Mouse (Mus musculus) left cerebral cortex, adult 2 months (tissue): ENCODE data around the gene Sprr2a2. TPM values are rescaled to one million over a fixed set of nuclear protein-coding genes. Genes with fewer than 3 reads are reported as not detected.
"Not testable (repeated sequence)": the region's sequence is repeated elsewhere in the genome, so short reads cannot be mapped to it uniquely, and the experiment has no call there.

Source experiments
- DNase-seq, 2 experiments: peaks; one replicate each; pipeline ENCODE4 v3.0.0; 2021 to 2022; ENCODE audit warnings: low spot score in 2 of 2, mixed read lengths in 1 of 2; ENCODE audit errors: extremely low spot score in 1 of 2
- H3K27ac ChIP-seq: fragments of 200-600 bp; 2 replicates; pipeline ENCODE4 v1.8.1; 2022
- H3K4me3 ChIP-seq: fragments of 200-600 bp; 2 replicates; pipeline ENCODE4 v1.8.1; 2022
- intact Hi-C: fragments of 180-260 bp; cut with DNase I; formaldehyde crosslinking; loops from one replicate; pipeline ENCODE4 v1.15.1; 2025
- total RNA-seq, 2 experiments: library from RNA; stranded (reverse); gene quantifications; 2 replicates each; pipeline ENCODE4 v1.2.3; 2021

The Sprr2a2 gene
- total RNA-seq, 2 experiments from 2014 or later = not detected

GRCm38 (mm10) chr3:92250450-92250849, 34.7 kb downstream of the Sprr2a2 start:
- DNase-seq, intact Hi-C loops, H3K4me3 ChIP-seq, H3K27ac ChIP-seq: not testable (repeated sequence)

- H3K27ac ChIP-seq, intact Hi-C loops, H3K4me3 ChIP-seq, DNase-seq: not testable (repeated sequence)
These were observed 38.1 kb downstream of the Sprr2a2 start for GRCm38 (mm10) chr3:92253860-92254259.

- intact Hi-C loops, DNase-seq, H3K4me3 ChIP-seq, H3K27ac ChIP-seq: not testable (repeated sequence)
These were observed 42.8 kb downstream of the Sprr2a2 start for GRCm38 (mm10) chr3:92258526-92258925.

GRCm38 (mm10) chr3:92263462-92263861, 47.7 kb downstream of the Sprr2a2 start:
- DNase-seq, intact Hi-C loops, H3K27ac ChIP-seq, H3K4me3 ChIP-seq: not testable (repeated sequence)

GRCm38 (mm10) chr3:92271414-92271985, 55.8 kb downstream of the Sprr2a2 start:
- H3K4me3 ChIP-seq, intact Hi-C loops, H3K27ac ChIP-seq, DNase-seq: not testable (repeated sequence)

- intact Hi-C loops, H3K4me3 ChIP-seq, DNase-seq, H3K27ac ChIP-seq: not testable (repeated sequence)
These were observed 57.8 kb downstream of the Sprr2a2 start for GRCm38 (mm10) chr3:92273504-92273903.

GRCm38 (mm10) chr3:92274018-92274417, 58.3 kb downstream of the Sprr2a2 start:
- DNase-seq, H3K4me3 ChIP-seq, H3K27ac ChIP-seq, intact Hi-C loops: not testable (repeated sequence)

GRCm38 (mm10) chr3:92279663-92280062, 63.9 kb downstream of the Sprr2a2 start:
- DNase-seq, intact Hi-C loops, H3K4me3 ChIP-seq: not testable (repeated sequence)

GRCm38 (mm10) chr3:92280963-92281606, 65.4 kb downstream of the Sprr2a2 start:
- H3K27ac ChIP-seq, intact Hi-C loops, H3K4me3 ChIP-seq, DNase-seq: not testable (repeated sequence)

More at GRCm38 (mm10) chr3:92279663-92280062, 63.9 kb downstream of the Sprr2a2 start:
- not testable (repeated sequence) for H3K27ac ChIP-seq

- intact Hi-C loops, H3K4me3 ChIP-seq, DNase-seq, H3K27ac ChIP-seq: not testable (repeated sequence)
These were observed 69.4 kb downstream of the Sprr2a2 start, which contains the start of gene Sprr2a3 for GRCm38 (mm10) chr3:92285101-92285500. Sprr2a3 (plus strand) TSS chr3:92285417.

- intact Hi-C loops, DNase-seq, H3K4me3 ChIP-seq, H3K27ac ChIP-seq: not testable (repeated sequence)
These were observed 72.8 kb downstream of the Sprr2a2 start for GRCm38 (mm10) chr3:92288489-92288888.

Other genes starting within 250 kb of the Sprr2a2 start
- gene Pglyrp3, start 201.3 kb upstream of the Sprr2a2 start, total RNA-seq = not detected
- gene Lor, start 132.8 kb upstream of the Sprr2a2 start, total RNA-seq = 1 to 10 TPM; 1.2 to 2.3 TPM
- gene Prr9, start 92.0 kb upstream of the Sprr2a2 start, total RNA-seq = not detected
- not detected for gene Lelp1, start 73.2 kb upstream of the Sprr2a2 start, total RNA-seq
- not detected for gene Sprr2a1, start 121 bp upstream of the Sprr2a2 start, total RNA-seq
- gene Sprr2a3, start 69.5 kb downstream of the Sprr2a2 start, total RNA-seq = not detected
- gene Sprr2b, start 100.7 kb downstream of the Sprr2a2 start, total RNA-seq = not detected
- not detected for gene Sprr2d, start 123.2 kb downstream of the Sprr2a2 start, total RNA-seq
- not detected for gene Sprr2e, start 136.2 kb downstream of the Sprr2a2 start, total RNA-seq
- gene Sprr2f, start 149.3 kb downstream of the Sprr2a2 start, total RNA-seq = not detected
- not detected for gene Sprr2h, start 169.8 kb downstream of the Sprr2a2 start, total RNA-seq
- gene Sprr2i, start 192.1 kb downstream of the Sprr2a2 start, total RNA-seq = not detected
- gene Sprr2j-ps, start 202.2 kb downstream of the Sprr2a2 start, total RNA-seq = not detected
- gene Gm9774, start 213.5 kb downstream of the Sprr2a2 start, total RNA-seq = 1 to 10 TPM in 1 of 2 experiments, under 1 TPM in 1; 0.98 to 3.2 TPM
- not detected for gene Sprr2k, start 216.7 kb downstream of the Sprr2a2 start, total RNA-seq
- gene Sprr1b, start 222.9 kb downstream of the Sprr2a2 start, total RNA-seq = not detected
- gene Sprr3, start 242.8 kb downstream of the Sprr2a2 start, total RNA-seq = not detected